Mouse (Mus musculus): ENCODE results near the gene Ahdc1. TPM values are rescaled to one million over a fixed set of nuclear protein-coding genes. Genes with fewer than 3 reads are reported as not detected.
"Not testable (repeated sequence)": the region's sequence is repeated elsewhere in the genome, so short reads cannot be mapped to it uniquely, and the experiment has no call there.

The Ahdc1 gene
- total RNA-seq, 2 experiments from 2014 or later = 88.6 to 96.3 TPM

DNA sequence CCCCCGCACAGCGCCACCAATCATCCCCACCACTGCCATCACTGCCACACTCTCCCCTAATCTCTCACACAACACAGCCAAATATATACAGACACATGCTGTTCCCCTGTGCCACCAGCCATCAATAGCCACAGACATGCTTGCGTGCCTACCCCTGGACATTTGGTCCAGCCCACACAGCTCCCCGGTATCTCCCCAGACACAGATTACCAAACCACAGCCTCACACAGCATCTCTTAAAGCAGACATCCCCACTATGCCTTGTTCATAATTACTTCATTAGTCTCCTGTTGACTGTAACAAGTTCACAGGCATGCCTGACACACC, 80.4 kb downstream of the Ahdc1 start:
- DNase-seq (ENCODE audit: low spot score in 2 of 2) = no peak

DNA sequence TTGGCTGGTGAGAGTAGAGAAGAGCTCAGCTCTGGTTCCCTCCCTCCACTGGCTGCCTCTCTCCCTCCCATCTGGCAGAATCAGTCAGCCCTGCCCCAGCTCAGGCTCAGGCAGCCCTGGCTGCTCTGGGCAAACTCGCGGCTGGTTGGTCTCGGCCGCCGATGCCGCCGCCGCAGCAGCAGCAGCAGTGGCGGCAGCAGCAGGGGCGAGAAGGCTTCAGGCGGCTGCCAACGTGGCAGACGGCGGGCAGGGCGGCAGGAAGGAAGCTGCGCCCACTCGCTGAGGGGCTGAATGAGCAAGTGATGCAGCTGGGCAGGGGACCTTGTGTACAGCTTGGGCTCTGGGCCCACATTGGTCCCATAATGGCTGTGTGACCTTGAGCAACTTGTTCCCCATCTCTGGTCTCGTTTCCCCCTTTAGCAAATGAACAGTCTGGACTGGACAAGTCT, 81.4 kb downstream of the Ahdc1 start:
- peak; percentile 58 to 62 for DNase-seq (ENCODE audit: low spot score in 2 of 2)

DNA sequence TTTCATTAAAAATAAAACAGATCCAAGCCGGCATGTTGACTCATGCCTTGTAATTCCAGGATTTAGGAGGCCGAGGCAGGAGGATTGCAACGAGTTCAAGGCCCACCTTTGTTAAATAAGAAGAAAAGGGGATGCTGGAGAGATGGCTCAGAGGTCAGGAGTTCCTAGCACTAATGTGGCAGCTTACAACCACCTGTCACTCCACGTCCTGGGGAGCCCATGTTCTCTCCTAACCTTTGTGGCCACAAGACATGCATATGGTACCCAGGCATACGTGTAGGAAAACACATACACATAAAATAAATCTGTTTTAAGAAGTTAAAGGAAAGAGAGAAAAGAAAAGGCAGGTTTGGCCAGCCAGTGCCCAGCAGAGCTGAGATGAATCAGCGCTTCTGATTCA, 82.0 kb downstream of the Ahdc1 start:
- DNase-seq (ENCODE audit: low spot score in 2 of 2) = no peak

DNA sequence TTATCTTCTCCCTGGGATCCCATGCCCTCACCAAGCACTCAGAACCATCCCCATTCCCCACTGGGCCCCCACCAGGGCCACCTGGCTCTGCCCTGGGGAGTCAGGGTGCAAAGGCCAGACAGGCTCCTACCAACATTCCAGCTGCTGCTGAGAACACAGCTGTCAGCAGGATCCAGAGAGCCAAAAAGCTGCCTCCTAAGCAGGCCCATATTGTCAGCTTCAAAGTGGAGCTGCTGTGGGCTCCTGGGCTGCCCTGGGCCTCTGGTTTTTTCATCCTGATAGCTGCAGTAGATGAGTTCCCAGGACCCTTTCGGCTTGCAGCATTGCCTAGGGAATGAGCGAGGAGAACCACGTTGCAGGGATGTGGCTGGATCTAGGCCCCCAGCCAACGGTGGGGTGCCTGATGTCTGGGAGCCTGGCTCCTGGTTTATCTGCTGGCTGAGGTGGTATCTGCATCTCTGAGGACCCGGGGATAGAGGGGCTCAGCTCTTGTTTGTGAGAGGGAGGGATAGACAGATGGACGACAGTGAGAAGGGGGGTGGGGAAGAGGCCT, 82.5 kb downstream of the Ahdc1 start:
- DNase-seq (ENCODE audit: low spot score in 2 of 2) = no peak

DNA sequence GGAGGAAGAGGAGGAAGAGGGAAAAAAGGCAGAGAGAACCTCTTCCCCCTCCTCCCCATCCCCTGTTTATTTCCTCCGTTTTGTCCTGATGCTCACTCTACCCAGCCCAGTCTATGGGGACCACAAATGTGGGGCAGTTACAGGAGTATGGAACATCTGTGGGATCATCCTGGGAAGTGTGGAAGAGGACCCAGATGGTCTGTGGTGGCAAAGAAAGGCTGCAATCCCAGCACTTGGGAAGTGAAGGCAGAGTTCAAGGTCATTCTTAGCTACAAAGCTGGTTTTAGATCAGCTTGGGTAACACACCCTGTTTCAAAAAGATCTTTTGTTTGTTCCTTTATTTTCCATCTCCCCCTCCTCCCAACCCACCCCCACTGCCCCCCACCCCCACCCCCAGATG, 83.2 kb downstream of the Ahdc1 start:
- DNase-seq (ENCODE audit: low spot score in 2 of 2) = no peak

DNA sequence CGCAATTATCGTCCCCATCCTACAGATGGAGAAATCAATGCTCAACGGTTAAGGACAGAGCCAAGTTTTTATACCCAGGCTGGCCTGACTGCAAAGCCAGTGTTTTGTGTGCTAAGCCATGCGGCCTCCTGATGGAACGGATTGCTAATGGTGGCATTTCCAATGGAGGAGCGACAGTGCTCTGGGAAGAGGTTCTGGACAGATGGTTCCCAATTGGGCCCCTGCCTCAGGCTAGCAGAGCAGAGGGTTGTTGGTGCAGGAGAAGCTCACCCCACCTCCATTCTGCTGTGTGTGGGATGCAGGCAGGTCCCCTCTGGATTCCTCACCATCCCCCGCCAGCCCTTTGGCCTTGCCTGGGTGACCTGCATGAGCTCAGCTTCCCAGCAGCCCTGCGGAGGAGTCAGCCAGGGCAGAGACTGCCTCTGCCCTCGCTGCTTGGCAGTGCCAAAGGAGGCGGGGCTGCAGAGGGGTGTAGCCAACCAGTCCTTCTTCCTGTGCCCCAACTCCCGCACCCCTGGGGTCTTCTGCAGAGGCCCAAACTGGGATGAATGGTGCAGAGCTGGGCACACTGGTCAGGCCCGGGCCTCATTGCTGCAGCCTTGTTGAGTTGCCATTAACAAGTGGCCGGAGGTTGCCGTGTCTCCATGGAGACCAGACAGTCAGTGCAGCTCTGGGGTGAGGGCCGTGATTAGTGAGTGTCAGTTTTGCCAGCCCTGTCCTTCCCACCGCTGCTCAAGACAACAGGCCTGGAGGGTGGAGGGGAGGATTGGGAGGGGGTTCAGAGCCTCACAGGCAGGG, 84.1 kb downstream of the Ahdc1 start:
- DNase-seq (ENCODE audit: low spot score in 2 of 2) = peak; percentile 70 to 73

DNA sequence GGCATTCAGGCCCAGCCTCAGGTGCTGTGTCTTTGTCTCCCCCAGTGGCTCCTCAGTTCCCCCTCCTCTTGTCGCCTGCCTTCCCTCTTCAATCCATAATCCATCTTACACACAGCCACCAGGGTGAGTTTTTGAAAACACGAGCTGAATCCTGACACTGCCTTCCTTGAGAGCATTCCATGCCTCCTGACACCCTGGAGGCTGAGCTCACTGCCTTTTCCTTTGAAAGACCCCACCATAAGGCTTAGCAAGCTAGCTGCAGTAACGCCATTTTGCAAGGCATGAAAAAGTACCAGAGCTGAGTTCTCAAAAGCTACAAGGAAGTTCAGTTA, 84.6 kb downstream of the Ahdc1 start:
- not testable (repeated sequence) for DNase-seq (ENCODE audit: low spot score in 2 of 2)

DNA sequence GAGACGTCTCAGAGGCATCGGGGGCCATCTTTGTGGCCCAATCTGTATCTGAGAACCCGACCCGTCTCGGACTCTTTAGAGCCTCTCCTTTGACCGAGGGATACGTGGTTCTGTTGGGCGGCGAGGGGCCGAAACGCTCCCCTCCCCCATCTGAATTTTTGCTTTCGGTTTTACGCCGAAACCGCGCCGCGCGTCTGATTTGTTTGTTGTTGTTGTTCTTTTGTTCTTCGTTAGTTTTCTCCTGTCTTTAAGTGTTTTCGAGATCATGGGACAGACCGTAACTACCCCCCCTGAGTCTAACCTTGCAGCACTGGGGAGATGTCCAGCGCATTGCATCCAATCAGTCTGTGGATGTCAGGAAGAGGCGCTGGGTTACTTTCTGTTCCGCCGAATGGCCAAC, 85.6 kb downstream of the Ahdc1 start:
- not testable (repeated sequence) for DNase-seq (ENCODE audit: low spot score in 2 of 2)

DNA sequence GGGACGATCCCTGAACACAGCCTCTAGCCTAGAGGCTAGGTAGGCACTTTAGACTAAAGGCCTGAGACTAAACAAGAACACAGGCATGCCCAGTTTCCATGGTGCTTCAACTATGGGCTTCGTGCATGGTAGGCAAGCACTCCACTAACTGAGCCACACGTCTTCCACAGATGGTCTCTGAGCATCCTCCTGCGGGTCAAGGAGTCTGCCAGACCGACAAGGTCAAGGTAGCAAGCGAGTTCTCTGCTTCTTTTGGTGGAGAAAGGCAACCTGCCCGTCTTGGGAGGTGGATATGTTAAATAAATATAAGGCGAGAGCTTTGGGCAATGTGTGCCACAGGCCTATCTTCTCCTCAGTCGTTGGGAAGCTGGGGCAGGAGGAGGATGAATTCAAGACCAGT, 90.7 kb downstream of the Ahdc1 start:
- DNase-seq (ENCODE audit: low spot score in 2 of 2) = no peak

DNA sequence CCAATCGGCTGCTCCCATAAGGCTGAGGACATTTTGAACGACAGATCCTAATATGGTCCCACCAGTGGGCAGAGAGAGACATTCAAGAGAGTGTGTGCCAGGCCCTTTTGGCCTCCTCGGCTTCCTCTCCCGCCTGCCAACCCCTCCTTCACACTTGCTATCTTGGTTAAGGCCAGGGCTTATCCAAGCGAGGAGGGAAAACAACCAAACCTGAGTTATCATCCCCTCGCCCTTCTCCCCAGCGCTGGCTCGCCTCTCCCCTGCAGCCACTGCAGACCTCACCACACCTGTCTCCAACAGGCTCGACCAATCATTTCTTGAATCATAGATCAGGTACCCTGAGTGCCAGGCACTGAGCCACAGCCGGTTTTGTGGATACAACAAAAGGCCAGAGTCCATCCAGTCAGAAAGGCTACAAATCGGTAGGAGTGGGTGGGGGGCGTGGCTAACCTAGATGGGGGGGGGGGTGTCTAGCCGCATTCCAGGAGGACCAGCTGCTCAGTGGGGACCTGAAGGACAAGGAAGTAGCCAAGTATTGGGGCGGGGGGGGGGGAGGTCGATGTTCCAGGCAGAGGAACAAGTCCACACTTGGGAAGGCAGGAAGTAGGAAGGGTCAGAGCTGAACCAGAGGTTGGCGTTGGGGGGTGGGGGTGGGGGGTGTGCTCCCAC, 92.6 kb downstream of the Ahdc1 start:
- DNase-seq (ENCODE audit: low spot score in 2 of 2) = no peak

DNA sequence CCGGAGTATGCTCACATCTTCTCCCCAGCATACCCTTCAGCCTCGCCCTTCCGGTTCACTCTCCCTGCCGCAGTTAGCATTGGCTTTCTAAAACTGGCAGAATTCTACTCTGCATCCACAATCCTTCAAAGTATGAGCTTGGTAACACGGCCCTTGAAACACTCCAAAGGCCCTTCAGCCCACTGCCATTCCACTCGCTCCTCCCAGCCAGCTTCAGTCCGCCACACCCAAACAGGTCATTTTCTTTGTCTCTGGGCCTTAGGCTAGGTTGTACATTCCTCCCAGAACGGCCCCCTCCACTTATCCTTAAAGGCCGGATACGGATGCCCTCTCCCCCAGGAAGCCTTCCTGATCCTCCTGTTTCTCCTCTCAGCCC, 93.1 kb downstream of the Ahdc1 start:
- no peak for DNase-seq (ENCODE audit: low spot score in 2 of 2)

DNA sequence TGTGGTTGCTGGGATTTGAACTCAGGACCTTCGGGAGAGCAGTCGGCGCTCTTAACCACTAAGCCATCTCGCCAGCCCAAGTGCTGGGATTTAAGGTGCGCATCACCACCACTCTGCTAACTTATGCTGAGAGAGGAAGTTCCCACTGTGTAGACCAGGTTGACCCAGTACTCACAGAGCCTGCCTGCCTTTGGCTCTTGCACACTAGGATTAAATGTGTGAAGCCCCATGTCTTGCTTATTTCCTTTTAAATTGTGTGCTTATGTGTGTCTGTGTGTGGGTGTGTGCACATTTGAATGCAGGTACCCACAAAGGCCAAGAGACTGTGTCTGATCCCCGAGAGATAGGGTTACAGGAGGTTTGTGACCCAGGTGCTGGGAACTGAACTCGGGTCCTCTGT, 95.6 kb downstream of the Ahdc1 start:
- DNase-seq (ENCODE audit: low spot score in 2 of 2) = no peak

DNA sequence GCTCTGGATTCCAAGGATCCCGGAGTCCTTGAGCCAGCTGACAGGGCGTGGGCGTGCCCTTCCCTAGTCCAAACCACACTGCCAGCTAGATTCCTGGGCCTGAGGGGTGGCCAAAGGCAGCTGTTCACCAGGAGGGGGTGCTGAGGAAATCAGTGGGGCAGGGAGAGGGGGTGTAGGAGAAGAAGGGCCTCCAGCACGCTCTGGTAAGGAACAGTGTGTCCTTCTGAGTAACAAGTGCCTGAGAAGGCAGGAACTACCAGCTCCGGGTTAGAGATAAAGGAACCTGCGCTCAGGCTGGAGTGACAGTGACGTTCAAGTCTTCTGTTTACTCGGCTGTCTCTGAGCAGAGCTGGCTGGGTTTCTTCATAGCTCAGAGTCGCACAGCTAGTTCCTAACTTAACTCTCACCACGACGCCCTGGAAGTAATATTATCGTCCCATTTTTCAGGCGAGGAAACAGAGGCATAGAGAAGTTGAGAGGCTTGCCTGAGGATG, 96.8 kb downstream of the Ahdc1 start:
- DNase-seq (ENCODE audit: low spot score in 2 of 2) = peak in 1 of 2 experiments; percentile 38

DNA sequence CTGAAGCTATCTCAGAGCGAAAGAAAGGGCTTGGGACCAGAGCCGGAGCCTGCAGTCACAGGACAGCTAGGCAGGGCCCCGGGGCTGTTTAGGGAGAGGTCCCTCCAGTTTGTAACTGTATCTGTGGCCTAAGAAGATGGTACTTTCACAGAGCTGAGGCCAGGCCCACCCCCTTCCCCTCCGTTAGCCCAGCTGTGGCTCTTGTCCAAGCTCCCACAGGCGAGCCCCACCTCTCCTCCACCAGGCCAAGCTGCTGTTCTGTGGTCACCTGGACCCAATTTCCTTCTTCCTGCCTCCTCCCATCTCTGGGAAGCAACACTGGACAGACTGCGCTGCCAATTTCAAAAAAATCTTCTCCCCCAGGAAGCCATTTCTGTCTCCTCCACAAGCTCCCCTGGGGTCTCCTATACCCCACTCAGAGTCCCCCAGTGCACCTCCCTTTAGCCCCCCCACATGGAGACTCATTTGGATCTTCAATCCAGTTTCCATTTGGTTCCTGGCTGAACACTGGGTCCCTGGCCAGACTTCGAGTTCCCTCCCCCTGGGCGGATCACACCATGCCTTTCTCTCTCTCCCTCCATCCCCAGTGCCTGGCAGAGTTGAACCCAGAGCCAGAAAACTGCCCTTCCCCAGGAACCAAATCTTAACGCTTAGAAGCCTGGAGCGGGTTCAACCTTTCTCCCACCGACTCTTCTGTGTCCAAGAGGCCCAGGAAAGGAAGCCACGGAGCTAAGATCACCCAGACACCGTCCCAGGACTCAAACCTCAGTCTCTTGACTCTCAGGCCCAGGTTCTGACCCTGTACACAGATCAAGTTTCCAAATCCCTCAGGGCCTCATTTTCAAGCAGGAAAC, 97.6 kb downstream of the Ahdc1 start:
- peak in 1 of 2 experiments; percentile 65 for DNase-seq (ENCODE audit: low spot score in 2 of 2)

DNA sequence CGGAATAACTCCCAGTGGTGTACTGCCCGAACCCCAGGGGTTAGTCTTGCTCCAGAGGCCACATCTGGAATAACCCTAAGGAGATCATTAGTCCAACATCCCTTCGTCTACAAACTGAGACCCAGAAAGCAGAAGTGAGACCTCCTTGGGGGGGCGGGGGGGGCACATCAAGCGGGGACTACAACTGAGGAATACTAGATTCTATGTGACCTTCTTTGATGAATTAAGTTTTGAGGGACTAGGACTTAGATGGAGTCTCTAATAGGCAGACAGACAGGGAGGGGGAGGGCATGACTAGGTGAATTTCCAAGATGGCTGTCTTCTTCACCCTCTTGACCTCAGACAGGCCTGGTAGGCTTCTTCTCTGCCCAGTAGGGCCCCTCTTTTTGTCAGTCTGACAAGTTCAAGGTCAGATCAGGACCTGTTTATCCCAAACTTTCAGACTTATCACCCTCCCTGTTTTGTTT, 98.3 kb downstream of the Ahdc1 start:
- no peak for DNase-seq (ENCODE audit: low spot score in 2 of 2)

DNA sequence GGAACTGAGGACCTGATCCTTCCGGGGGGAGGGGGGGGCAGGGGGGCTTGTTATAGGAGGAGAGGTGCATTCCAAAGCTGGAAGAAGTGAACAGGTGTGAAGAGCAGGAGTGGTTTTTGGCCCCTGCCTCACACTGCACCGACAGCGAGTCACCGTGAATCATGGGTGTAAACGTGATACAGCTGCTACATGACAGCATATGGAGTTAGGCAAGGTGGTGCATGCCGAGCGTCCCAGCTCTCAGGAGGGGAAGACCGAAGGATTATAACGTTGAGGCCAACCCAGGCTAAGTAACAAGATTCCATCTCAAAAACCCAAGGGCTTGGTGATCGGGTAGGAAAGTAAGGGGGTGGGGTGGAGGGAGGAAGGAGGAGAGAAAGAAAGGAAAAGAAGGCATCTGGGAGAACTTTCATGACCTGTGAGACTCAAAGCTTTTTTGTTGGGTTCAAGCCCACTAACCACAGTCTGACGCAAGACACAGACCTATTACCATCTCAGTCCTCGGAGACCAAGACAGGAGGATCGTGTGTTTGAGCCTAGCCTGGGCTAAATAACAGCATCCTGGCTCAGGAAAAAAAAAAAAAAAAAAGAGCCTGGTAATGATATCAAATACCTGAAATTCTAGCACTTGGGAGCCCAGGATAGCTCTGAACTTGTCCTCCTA, 101.2 kb downstream of the Ahdc1 start:
- DNase-seq (ENCODE audit: low spot score in 2 of 2) = no peak

DNA sequence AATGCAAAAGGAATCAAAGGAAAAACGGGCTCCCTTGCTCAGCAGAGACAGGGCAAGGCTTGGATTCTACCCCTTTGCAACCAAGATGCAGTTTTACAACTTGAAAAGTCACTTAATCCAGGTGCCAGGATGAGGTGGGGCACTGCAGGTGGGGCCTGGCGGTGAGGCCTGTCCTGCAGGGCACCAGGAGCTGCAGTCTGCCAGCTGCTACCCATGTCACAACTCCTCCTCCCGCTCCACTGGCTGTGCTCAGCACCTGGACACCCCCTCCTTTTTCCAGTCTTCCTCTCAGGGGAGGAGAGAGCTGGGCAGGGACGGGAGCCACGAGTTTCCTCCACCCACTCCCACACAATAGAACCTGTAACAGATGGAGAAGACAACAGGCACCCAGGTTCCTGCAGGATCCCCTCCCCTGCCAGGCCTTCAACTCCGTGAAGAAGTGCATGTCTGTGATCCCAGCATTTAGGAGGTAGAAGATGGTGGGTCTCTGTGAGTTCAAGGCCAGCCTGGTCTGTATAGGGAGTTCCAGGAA, 102.4 kb downstream of the Ahdc1 start:
- DNase-seq (ENCODE audit: low spot score in 2 of 2) = no peak

DNA sequence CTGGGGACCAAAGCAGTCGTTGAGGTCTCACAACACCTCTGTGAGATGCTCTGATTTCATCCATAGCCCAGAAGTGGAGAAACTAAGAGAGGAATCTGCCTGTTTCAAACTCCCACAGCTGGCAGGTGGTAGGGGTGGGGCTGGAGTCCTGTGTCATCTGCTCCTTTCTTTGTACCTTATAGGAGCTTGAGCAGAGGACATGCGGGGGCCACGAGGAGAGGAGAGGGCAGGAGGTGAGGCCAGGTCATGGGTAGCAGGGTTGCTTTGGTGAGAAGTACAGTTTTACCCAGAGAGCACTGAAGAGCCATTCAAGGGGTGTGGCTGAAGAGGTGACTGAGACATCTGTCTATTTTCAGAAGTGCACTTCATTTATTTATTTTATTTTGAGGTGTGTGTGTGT, 103.7 kb downstream of the Ahdc1 start:
- DNase-seq (ENCODE audit: low spot score in 2 of 2) = no peak

DNA sequence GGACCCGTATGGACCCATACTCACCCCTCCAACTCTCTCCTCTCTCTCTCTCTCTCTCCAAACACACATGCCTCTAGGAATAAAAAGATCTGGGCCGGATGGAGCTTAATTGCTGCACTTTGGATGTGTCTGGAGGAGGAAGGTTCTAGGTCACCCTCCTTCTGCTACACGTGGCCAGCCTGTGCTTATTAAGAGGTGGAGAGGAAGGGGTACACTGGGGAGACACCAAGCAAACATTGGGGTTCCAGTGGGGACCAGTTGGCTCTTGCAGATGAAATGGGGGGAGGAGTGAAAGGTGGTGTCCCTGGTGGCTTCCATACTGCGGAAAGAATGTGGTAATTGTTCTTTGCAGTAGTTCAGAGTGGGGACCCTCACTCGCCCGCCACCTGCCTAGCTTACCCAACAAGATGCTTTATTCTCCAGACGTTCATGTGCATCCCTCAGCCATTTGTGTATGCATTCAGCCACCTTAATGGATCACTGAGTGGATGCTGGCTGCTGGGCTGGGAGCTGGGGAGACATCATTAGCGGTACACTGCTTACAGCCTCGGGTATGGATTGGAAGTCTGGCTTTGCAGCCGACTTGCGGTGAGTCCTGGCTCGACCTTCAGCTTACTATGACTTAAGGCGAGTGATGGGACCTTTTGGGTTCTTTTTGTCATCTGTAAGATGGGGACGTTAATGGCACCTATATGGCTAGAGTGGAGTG, 104.8 kb downstream of the Ahdc1 start:
- DNase-seq (ENCODE audit: low spot score in 2 of 2) = no peak
